Mouse (Mus musculus): ENCODE measurements around the gene Myo6.

The Myo6 gene

GRCm38 (mm10) chr9:80164611-80165474, at the start of gene Myo6:
TSS of gene Myo6 (plus strand) at chr9:80165031.
- peak; percentile 91 for DNase-seq

GRCm38 (mm10) chr9:80145992-80146587, 18.7 kb upstream of the Myo6 start:
- no peak for DNase-seq

GRCm38 (mm10) chr9:80149594-80149993, 15.2 kb upstream of the Myo6 start:
- DNase-seq, result no peak

- DNase-seq, result no peak
Observed at GRCm38 (mm10) chr9:80155277-80155676, 9.6 kb upstream of the Myo6 start.

GRCm38 (mm10) chr9:80156780-80157179, 8.1 kb upstream of the Myo6 start:
- no peak for DNase-seq

GRCm38 (mm10) chr9:80157840-80158465, 6.9 kb upstream of the Myo6 start:
- DNase-seq, result no peak

- no peak for DNase-seq
Observed at GRCm38 (mm10) chr9:80158937-80159336, 5.9 kb upstream of the Myo6 start.

GRCm38 (mm10) chr9:80161451-80161850, 3.4 kb upstream of the Myo6 start:
- DNase-seq, result no peak

- DNase-seq, result no peak
Observed at GRCm38 (mm10) chr9:80163126-80163723, 1.6 kb upstream of the Myo6 start.

- no peak for DNase-seq
Observed at GRCm38 (mm10) chr9:80164191-80164590, 640 bp upstream of the Myo6 start.

- DNase-seq, result no peak
Observed at GRCm38 (mm10) chr9:80165690-80166089, 859 bp downstream of the Myo6 start.

GRCm38 (mm10) chr9:80166425-80166824, 1.6 kb downstream of the Myo6 start:
- no peak for DNase-seq

- no peak for DNase-seq
Observed at GRCm38 (mm10) chr9:80167089-80167488, 2.3 kb downstream of the Myo6 start.

GRCm38 (mm10) chr9:80169551-80169950, 4.7 kb downstream of the Myo6 start:
- DNase-seq, result no peak

GRCm38 (mm10) chr9:80171241-80171640, 6.4 kb downstream of the Myo6 start:
- no peak for DNase-seq

- no peak for DNase-seq
Observed at GRCm38 (mm10) chr9:80172396-80173222, 7.8 kb downstream of the Myo6 start.

- no peak for DNase-seq
Observed at GRCm38 (mm10) chr9:80173629-80174028, 8.8 kb downstream of the Myo6 start.

- no peak for DNase-seq
Observed at GRCm38 (mm10) chr9:80176696-80177478, 12.1 kb downstream of the Myo6 start.

GRCm38 (mm10) chr9:80178670-80179069, 13.8 kb downstream of the Myo6 start:
- DNase-seq, result no peak

GRCm38 (mm10) chr9:80179688-80180087, 14.9 kb downstream of the Myo6 start:
- DNase-seq, result no peak

- DNase-seq, result no peak
Observed at GRCm38 (mm10) chr9:80180771-80181170, 15.9 kb downstream of the Myo6 start.

- no peak for DNase-seq
Observed at GRCm38 (mm10) chr9:80181692-80182091, 16.9 kb downstream of the Myo6 start.

Data from thymus, postnatal 14 days (tissue).